Mouse (Mus musculus): ENCODE data around the gene Gm10985. TPM values are rescaled to one million over a fixed set of nuclear protein-coding genes. Genes with fewer than 3 reads are reported as not detected.

Gene Gm10985
- polyA plus RNA-seq, 1 experiment from 2014 or later, result not detected

DNA sequence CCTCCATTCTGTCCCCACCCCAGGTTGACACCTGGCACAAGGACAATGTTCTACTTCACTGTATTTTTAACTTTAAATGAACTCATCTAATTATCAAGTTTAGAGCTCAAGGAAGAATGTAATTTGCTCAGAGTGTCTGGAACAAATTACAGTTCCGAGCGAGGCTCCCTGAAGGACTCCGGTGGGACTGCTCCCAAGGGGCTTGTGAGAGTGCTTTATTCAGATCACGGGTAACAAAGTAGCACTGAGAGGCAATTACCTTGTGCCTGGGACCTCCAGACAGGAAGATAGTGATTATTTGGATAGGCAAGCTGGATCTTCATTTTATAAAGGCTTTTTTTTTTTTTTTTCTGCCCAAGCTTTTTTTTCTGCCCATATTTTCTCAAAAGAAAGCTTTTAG is 2.8 kb downstream of the Gm10985 start:
- H3K27me3 ChIP-seq (replicated peaks; ENCODE audit: insufficient read depth, low read length), result no peaks in the 10 kb centered on the region
- H3K4me3 ChIP-seq (ENCODE audit: low read depth, low read length), result no peak overlapping the region
- H3K9ac ChIP-seq (replicated peaks; ENCODE audit: low read depth), result no peak overlapping the region
- no peaks in the 10 kb centered on the region for H3K4me1 ChIP-seq (ENCODE audit: insufficient read depth, low read depth, low read length)
- H3K27ac ChIP-seq (ENCODE audit: low read length), result no peak overlapping the region
- no peak for DNase-seq (ENCODE audit: low spot score)
- TF ChIP-seq CTCF (IDR thresholded peaks at IDR 0.05) (no peak), EP300 (IDR thresholded peaks at IDR 0.05) (no peak)
- H3K36me3 ChIP-seq (ENCODE audit: insufficient read depth, low read length), result no peaks in the 10 kb centered on the region
- H3K4me2 ChIP-seq (replicated peaks; ENCODE audit: low read depth, low read length), result no peak overlapping the region
- ATAC-seq, result no peak
- no peaks in the 10 kb centered on the region for H3K9me3 ChIP-seq (ENCODE audit: low read length)
- 74% methylated on average over 4 of the region's 4 CpGs for WGBS

- no peaks in the 10 kb centered on the region for H3K9me3 ChIP-seq (ENCODE audit: low read length)
- H3K9ac ChIP-seq (replicated peaks; ENCODE audit: low read depth), result no peak overlapping the region
- H3K27me3 ChIP-seq (replicated peaks; ENCODE audit: insufficient read depth, low read length), result no peaks in the 10 kb centered on the region
- H3K4me2 ChIP-seq (replicated peaks; ENCODE audit: low read depth, low read length), result no peak overlapping the region
- TF ChIP-seq EP300 (IDR thresholded peaks at IDR 0.05), result no peak
- H3K4me3 ChIP-seq (ENCODE audit: low read depth, low read length), result no peak overlapping the region
- ATAC-seq (no peak), DNase-seq (ENCODE audit: low spot score) (no peak)
- H3K36me3 ChIP-seq (ENCODE audit: insufficient read depth, low read length), result no peaks in the 10 kb centered on the region
- 74% methylated on average over 11 of the region's 11 CpGs for WGBS
- H3K4me1 ChIP-seq (ENCODE audit: insufficient read depth, low read depth, low read length), result no peaks in the 10 kb centered on the region
- no peak overlapping the region for H3K27ac ChIP-seq (ENCODE audit: low read length)
Observed at GRCm38 (mm10) chr3:53848262-53848661, 3.4 kb downstream of the Gm10985 start.

GRCm38 (mm10) chr3:53854261-53854660 is 9.4 kb downstream of the Gm10985 start:
- H3K9ac ChIP-seq (replicated peaks; ENCODE audit: low read depth), result no peak overlapping the region
- H3K27ac ChIP-seq (ENCODE audit: low read length), result no peak overlapping the region
- 89% methylated on average over 4 of the region's 4 CpGs for WGBS
- H3K9me3 ChIP-seq (ENCODE audit: low read length), result no peaks in the 10 kb centered on the region
- peaks cover 17% of the 10 kb centered on the region; the same call in 1 of the 2 replicates for H3K36me3 ChIP-seq (ENCODE audit: insufficient read depth, low read length)
- H3K27me3 ChIP-seq (replicated peaks; ENCODE audit: insufficient read depth, low read length), result no peaks in the 10 kb centered on the region
- no peak for DNase-seq (ENCODE audit: low spot score)
- no peak for ATAC-seq
- no peak overlapping the region for H3K4me2 ChIP-seq (replicated peaks; ENCODE audit: low read depth, low read length)
- TF ChIP-seq CTCF (IDR thresholded peaks at IDR 0.05) (no peak), EP300 (IDR thresholded peaks at IDR 0.05) (no peak)
- no peaks in the 10 kb centered on the region for H3K4me1 ChIP-seq (ENCODE audit: insufficient read depth, low read depth, low read length)
- H3K4me3 ChIP-seq (ENCODE audit: low read depth, low read length), result no peak overlapping the region

- Histone ChIP-seq H3K27ac (ENCODE audit: low read length) (no peak overlapping the region), H3K36me3 (ENCODE audit: insufficient read depth, low read length) (peaks cover 23% of the 10 kb centered on the region; the same call in 1 of the 2 replicates), H3K9me3 (ENCODE audit: low read length) (no peaks in the 10 kb centered on the region), H3K4me3 (ENCODE audit: low read depth, low read length) (no peak overlapping the region), H3K4me2 (replicated peaks; ENCODE audit: low read depth, low read length) (no peak overlapping the region), H3K9ac (replicated peaks; ENCODE audit: low read depth) (no peak overlapping the region), H3K4me1 (ENCODE audit: insufficient read depth, low read depth, low read length) (no peaks in the 10 kb centered on the region), H3K27me3 (replicated peaks; ENCODE audit: insufficient read depth, low read length) (no peaks in the 10 kb centered on the region)
- TF ChIP-seq EP300 (IDR thresholded peaks at IDR 0.05) (no peak), CTCF (IDR thresholded peaks at IDR 0.05) (no peak)
- 77% methylated on average over 3 of the region's 3 CpGs for WGBS
- no peak for DNase-seq (ENCODE audit: low spot score)
- ATAC-seq, result no peak
Observed at GRCm38 (mm10) chr3:53854831-53855230, 9.9 kb downstream of the Gm10985 start.

DNA sequence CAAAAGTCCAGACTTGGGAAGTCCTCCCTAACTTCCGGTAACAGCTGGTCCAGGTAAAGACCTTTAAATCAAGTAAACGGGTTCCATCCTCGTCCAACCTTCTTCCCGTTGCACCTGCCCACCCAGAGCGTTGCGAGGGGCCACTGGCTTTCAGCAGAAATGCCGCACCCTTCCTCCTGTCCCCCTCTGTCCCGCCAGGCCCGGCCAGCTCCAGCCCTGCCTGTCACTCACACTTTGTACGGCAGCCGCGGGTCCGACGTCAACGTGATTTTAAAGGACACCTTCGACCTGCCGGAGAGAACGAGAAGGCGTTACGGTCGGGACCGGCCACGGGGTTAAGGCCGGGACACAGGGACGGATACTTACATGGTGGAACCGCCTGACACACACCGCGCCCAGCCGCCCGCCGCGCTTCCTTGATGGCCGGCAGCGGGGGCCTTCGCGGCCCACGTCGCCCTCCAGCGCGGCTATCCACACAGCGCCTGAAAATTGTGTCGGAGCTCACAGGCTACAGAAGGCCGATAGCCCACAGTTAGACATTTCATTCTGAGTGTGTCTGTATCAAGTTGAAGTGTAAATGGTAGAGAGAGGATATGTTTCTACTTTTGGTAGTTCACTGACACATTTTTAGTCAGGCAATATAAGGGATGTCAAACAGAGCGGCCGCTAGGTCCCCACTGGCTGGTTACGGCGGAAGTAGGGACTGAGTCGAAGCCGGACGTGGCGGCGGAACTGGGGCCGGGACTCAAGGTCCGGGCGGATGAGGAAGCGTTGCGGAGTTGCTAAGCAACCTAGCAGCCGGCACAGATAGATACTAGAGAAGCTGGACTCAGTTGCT is 18.7 kb downstream of the Gm10985 start, which contains the start of gene Ufm1:
Gene Ufm1, minus strand, starts transcription at position 448 of the 838 bp plus-strand sequence.
- under 1% methylated on average over 58 of the region's 58 CpGs for WGBS
- peak; percentile 99 for DNase-seq (ENCODE audit: low spot score)
- H3K4me3 ChIP-seq (ENCODE audit: low read depth, low read length), result peak within 1 kb of the TSS; percentile 77

DNA sequence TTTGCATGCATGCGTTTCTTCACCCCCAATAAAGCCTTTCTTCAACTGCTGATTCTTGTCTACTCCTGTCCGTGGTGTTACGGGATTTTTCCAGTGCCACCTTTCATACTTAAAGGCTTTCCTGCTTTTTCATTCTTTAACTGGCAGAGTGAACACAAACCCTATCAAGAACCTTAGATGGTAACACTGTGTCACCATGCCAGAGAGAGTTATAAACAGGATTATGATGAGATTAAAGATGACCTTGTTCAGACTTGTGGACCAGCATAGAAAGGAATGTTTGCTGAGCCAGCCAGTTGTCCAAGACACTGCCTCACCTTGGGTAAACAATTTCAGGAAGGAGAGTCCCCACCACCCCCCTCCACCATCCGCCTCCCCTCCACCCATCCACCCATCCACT is 23.3 kb downstream of the Gm10985 start:
- H3K4me3 ChIP-seq (ENCODE audit: low read depth, low read length), result no peak overlapping the region
- DNase-seq (ENCODE audit: low spot score), result no peak
- no peaks in the 10 kb centered on the region for H3K4me1 ChIP-seq (ENCODE audit: insufficient read depth, low read depth, low read length)
- no peaks in the 10 kb centered on the region for H3K9me3 ChIP-seq (ENCODE audit: low read length)
- no peak for ATAC-seq
- WGBS, result 72% methylated on average over 4 of the region's 4 CpGs
- no peak overlapping the region for H3K27ac ChIP-seq (ENCODE audit: low read length)
- no peaks in the 10 kb centered on the region for H3K27me3 ChIP-seq (replicated peaks; ENCODE audit: insufficient read depth, low read length)
- no peak overlapping the region for H3K9ac ChIP-seq (replicated peaks; ENCODE audit: low read depth)
- no peak for TF ChIP-seq CTCF (IDR thresholded peaks at IDR 0.05)
- no peak for TF ChIP-seq EP300 (IDR thresholded peaks at IDR 0.05)
- H3K4me2 ChIP-seq (replicated peaks; ENCODE audit: low read depth, low read length), result no peak overlapping the region
- no peaks in the 10 kb centered on the region for H3K36me3 ChIP-seq (ENCODE audit: insufficient read depth, low read length)

More for the DNA sequence above, 18.7 kb downstream of the Gm10985 start, which contains the start of gene Ufm1:
- Histone ChIP-seq H3K27ac (ENCODE audit: low read length) (peak within 1 kb of the TSS; percentile 12; the same call in 1 of the 2 replicates), H3K9ac (replicated peaks; ENCODE audit: low read depth) (peak within 1 kb of the TSS; percentile 76), H3K27me3 (replicated peaks; ENCODE audit: insufficient read depth, low read length) (no peaks in the 10 kb centered on the region), H3K9me3 (ENCODE audit: low read length) (no peaks in the 10 kb centered on the region), H3K36me3 (ENCODE audit: insufficient read depth, low read length) (peaks cover 13% of the 10 kb centered on the region; the same call in 1 of the 2 replicates), H3K4me2 (replicated peaks; ENCODE audit: low read depth, low read length) (peak within 1 kb of the TSS; percentile 63), H3K4me1 (ENCODE audit: insufficient read depth, low read depth, low read length) (peaks cover 5% of the 10 kb centered on the region; the same call in 1 of the 2 replicates)
- ATAC-seq, result peak; percentile 100
- 0 out of 2 replicates have a peak, but pooled peaks have one; percentile 24 for TF ChIP-seq CTCF (IDR thresholded peaks at IDR 0.05)
- peak; percentile 93 for TF ChIP-seq EP300 (IDR thresholded peaks at IDR 0.05)

All from lung, postnatal 0 days (tissue).